Mouse (Mus musculus) CH12F3 (cell line): Measurements from ENCODE around the gene Ccdc185.

Source experiments
- in situ Hi-C: fragments of 300-500 bp; cut with MboI; formaldehyde crosslinking; loops from 2 replicates; pipeline ENCODE4 v1.14.3; 2020; ENCODE audit warnings: low sequenced_read_pairs

The Ccdc185 gene

GRCm38 (mm10) chr1:182747834-182748233 lies 1.1 kb downstream of the Ccdc185 start:
- in situ Hi-C loops = no loop called here

DNA sequence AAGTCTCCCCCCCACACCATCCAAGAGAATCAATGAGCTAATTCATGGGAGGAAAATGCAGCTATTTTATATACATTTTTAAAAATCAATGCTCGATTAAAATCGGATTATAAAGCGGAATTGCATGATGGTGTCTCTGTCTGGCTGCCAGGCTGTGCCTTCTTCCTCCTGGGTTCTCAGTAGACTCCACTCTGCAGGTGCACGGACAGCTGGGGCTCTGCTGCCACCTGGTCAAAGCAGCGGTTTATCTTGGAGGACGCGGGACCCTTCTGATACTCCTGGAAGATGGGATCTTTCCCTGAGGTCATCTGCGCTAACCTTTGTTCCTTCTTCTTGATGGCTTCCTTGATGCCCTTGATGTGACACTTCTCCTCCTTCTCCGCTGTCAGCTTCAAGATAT lies 1.9 kb downstream of the Ccdc185 start:
- in situ Hi-C loops = no loop called here

- in situ Hi-C loops = no loop called here
These were observed 13.1 kb downstream of the Ccdc185 start for GRCm38 (mm10) chr1:182735891-182736290.

DNA sequence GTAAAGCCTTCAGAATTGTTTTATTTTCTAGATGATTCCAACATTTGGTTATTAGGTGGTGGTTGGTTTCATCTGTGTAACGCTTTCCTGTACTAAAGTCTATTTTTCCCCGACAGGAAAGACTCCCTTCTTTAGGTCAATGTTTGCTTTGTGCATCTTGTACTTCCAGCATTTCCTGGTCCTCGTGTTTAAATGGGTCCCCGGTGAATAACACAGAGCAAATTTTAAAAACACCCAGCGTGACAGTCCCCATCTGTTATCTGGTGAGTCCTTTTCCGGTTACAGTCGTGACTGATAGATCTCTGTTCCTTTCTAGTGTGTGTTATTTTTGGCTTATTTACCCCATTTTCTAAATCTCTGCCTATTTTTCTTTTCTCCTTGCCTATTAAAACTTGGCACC lies 16.3 kb downstream of the Ccdc185 start:
- in situ Hi-C loops = no loop called here

GRCm38 (mm10) chr1:182729002-182729401 lies 20.0 kb downstream of the Ccdc185 start:
- in situ Hi-C loops = no loop called here

DNA sequence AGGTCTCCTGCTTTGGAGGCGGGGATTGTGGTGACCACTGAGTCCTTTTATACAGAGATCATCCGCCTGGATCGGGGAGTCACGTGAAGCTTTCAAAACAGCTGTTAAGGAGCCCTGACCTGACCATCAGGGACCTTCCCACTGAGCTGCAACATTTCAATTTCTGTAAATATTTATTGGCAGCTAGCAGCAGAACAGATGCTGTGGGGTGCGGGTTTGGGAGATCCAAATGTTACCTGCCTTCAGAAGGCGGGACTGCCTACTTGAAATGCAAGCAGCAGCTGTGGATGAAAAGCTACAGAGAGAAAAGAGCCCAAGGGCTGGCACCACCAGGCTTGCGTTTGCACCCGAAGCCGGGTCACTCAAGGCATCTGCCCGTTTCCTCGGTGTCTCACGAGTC lies 21.4 kb downstream of the Ccdc185 start:
- in situ Hi-C loops = no loop called here

- in situ Hi-C loops = no loop called here
These were observed 34.6 kb downstream of the Ccdc185 start for GRCm38 (mm10) chr1:182714236-182714935.

- in situ Hi-C loops = no loop called here
These were observed 37.5 kb downstream of the Ccdc185 start for GRCm38 (mm10) chr1:182711360-182711933.

DNA sequence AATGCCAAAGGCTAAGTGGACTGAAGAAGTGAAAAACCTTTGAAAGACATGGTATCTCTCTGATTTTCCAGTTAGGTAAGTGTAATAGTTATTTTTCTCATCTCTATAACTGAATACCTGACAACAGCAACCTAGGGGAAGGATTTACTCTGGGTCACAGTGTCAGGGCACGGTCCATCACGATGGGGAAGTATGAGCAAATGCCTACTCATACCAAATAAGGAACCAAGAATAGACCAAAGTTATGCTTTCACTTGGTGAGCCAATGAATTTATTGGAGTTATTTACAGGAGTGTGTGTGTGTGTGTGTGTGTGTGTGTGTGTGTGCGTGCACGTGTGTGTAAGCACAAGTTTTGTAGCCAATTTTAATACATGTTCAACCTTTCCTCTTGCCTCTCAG lies 41.5 kb downstream of the Ccdc185 start:
- in situ Hi-C loops = no loop called here

DNA sequence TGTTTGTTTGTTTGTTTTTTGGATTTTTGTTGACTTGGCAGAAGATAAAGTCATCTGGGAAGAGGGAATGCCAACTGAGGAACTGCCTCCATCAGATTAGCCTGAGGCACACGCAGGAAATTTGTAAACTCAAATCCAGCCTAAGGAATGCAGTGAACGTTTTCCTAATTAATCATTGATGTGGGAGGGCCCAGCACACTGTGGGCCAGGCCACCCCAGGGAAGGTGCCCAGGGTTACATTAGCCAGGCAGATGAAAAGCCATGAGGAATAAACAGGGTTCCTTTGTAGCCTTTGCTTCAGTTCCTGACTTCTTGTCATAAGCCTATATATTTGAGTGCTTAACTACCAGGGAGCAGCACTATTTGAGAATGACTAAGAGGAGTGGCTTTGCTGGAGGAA lies 44.1 kb downstream of the Ccdc185 start:
- in situ Hi-C loops = no loop called here

DNA sequence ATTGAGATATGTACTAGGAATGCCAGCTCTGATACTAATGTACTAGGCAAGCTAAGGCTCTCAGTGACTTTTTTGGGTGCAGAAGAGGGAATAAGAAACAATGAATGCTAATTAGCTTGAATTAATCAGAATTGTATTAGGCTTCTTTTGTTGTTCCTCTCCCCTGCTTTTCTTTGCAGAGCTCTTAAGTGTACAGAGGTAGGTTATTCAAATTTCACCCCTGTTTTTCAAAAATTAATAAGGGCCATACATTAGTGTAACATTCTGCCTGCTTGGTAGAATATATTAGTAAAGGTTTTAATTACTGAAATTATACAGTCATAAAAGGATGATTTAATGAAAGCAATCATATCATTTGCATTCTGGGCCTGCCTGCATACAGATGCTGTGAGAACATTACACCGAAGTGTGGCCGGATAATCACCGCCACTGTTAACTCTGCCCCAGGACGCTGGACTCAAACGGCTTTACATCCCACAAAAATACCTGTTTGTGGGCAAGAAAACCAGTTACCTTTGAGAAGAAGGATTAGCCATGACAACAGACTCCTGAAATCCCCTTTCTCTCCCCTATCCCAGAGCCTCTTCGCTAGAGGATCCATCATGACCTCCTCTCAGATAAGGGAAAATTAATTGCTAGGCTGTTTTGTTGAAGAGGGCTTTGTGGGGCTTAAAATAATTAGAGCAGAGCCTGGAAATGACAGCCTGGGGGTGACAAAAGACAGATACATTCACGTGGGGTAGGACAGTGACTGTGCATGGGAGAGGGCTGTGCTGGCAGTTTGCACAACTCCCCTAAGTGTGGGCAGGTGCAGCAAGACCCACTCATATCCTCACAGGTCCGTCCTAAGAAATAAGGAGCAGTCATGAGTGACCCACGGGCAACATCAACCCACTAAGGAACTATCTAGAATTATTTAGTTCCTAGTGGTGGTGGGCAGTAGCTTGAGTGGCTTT lies 49.3 kb downstream of the Ccdc185 start:
- in situ Hi-C loops = no loop called here
